18 mouse cellular contexts compared by ENCODE assay signal in genomic region chr8:10870423-10871055, GRCm38 (mm10).
DNase-seq lines count a peak whose midpoint lies in the region; ATAC-seq lines count a peak whose summit lies in the region.
"Had no signal": no experiment of that assay in that cellular context is flagged by ENCODE, and none has a peak within 500 bp of the region (broad histone marks: within the 10 kb centered on the region; RNA-seq: fewer than 3 reads in every experiment).

No protein-coding gene starts in this region.

- ATAC-seq in embryonic facial prominence, embryonic 14.5 days (ENCODE audit: low read depth), result no peak
- no peak for ATAC-seq in heart, embryonic 12.5 days (ENCODE audit: insufficient number of reproducible peaks, low FRiP score)
- ATAC-seq: hindbrain, embryonic 16.5 days; liver, postnatal 0 days had no signal

- no peak overlapping the region for H3K27ac ChIP-seq in embryonic facial prominence, embryonic 14.5 days (replicated peaks; ENCODE audit: low read depth, low read length)
- no peak overlapping the region for H3K27ac ChIP-seq in embryonic facial prominence, embryonic 10.5 days (replicated peaks)
- H3K27ac ChIP-seq in heart, embryonic 12.5 days (ENCODE audit: poor library complexity, severe bottlenecking), result no peak overlapping the region
- H3K27ac ChIP-seq: gastrocnemius, adult 2 months; heart, embryonic 15.5 days; limb, embryonic 15.5 days had no signal

- H3K4me1 ChIP-seq in embryonic facial prominence, embryonic 14.5 days (ENCODE audit: control insufficient read depth, insufficient read depth, low read length), result peaks cover 15% of the 10 kb centered on the region
- peaks cover 10% of the 10 kb centered on the region for H3K4me1 ChIP-seq in embryonic facial prominence, embryonic 10.5 days
- peaks cover 4% of the 10 kb centered on the region; the same call in 1 of the 2 replicates for H3K4me1 ChIP-seq in heart, embryonic 12.5 days (replicated peaks)

- no peak overlapping the region for H3K4me2 ChIP-seq in embryonic facial prominence, embryonic 14.5 days (ENCODE audit: low read depth, low read length)
- no peak overlapping the region for H3K4me2 ChIP-seq in heart, embryonic 12.5 days
- H3K4me2 ChIP-seq: heart, embryonic 15.5 days; limb, embryonic 15.5 days had no signal

- DNase-seq in embryonic facial prominence, embryonic 14.5 days (ENCODE audit: low spot score), result peak; percentile 45
- DNase-seq in embryonic facial prominence, embryonic 10.5 days (ENCODE audit: low spot score), result no peak
- DNase-seq in layer of hippocampus, adult 18-20 months (ENCODE audit: low spot score in 2 of 2), result peak; percentile 18 to 60
- no peak for DNase-seq in layer of hippocampus, postnatal 10 days (ENCODE audit: low spot score in 2 of 2)
- peak; percentile 74 for DNase-seq in brain, embryonic 18.5 days (ENCODE audit: low read depth, low spot score)
- peak; percentile 11 for DNase-seq in left cerebral cortex, postnatal 4 days
- DNase-seq in heart, postnatal 10 days, result no peak
- DNase-seq: adrenal gland, postnatal 10 days; cerebellum, postnatal 14 days; gastrocnemius, adult 2 months; heart, adult 11 months; kidney, adult 8-10 months; liver, postnatal 0 days; thymus, postnatal 36 days had no signal

- intact Hi-C loops in left cerebral cortex, postnatal 4 days (cut with DNase I), result loop anchor here (10.0 kb wide), 1 partner anchor 134 kb away; the partner anchor contains the start of gene Irs2
- intact Hi-C loops in heart, postnatal 10 days (cut with DNase I), result no loop called here

- no peaks in the 10 kb centered on the region for H3K9me3 ChIP-seq in embryonic facial prominence, embryonic 14.5 days (ENCODE audit: control insufficient read depth, low read length)
- no peaks in the 10 kb centered on the region for H3K9me3 ChIP-seq in embryonic facial prominence, embryonic 10.5 days
- H3K9me3 ChIP-seq in heart, embryonic 12.5 days (replicated peaks), result no peaks in the 10 kb centered on the region
- H3K9me3 ChIP-seq: heart, embryonic 15.5 days; limb, embryonic 15.5 days had no signal

- H3K27me3 ChIP-seq in embryonic facial prominence, embryonic 14.5 days (replicated peaks; ENCODE audit: control insufficient read depth, insufficient read depth, low read length), result no peaks in the 10 kb centered on the region
- 0 out of 2 replicates have a peak, but pooled peaks cover 8% of the 10 kb centered on the region for H3K27me3 ChIP-seq in embryonic facial prominence, embryonic 10.5 days (replicated peaks; ENCODE audit: low read depth, poor library complexity, severe bottlenecking)
- H3K27me3 ChIP-seq in heart, embryonic 12.5 days (replicated peaks), result no peaks in the 10 kb centered on the region; the same call in 1 of the 2 replicates

- no peaks in the 10 kb centered on the region for H3K36me3 ChIP-seq in embryonic facial prominence, embryonic 14.5 days (ENCODE audit: control insufficient read depth, insufficient read depth, low read length)
- H3K36me3 ChIP-seq in embryonic facial prominence, embryonic 10.5 days (replicated peaks), result no peaks in the 10 kb centered on the region
- H3K36me3 ChIP-seq in heart, embryonic 12.5 days, result no peaks in the 10 kb centered on the region
- H3K36me3 ChIP-seq: heart, embryonic 15.5 days; limb, embryonic 15.5 days had no signal

- no peak overlapping the region for H3K9ac ChIP-seq in embryonic facial prominence, embryonic 14.5 days (ENCODE audit: low read depth, low read length)
- H3K9ac ChIP-seq in heart, embryonic 12.5 days, result no peak overlapping the region
- H3K9ac ChIP-seq: heart, embryonic 15.5 days; limb, embryonic 15.5 days; liver, postnatal 0 days had no signal

- WGBS in embryonic facial prominence, embryonic 14.5 days, result 79% methylated on average over 13 of the region's 13 CpGs
- WGBS in embryonic facial prominence, embryonic 10.5 days, result 87% methylated on average over 13 of the region's 13 CpGs
- WGBS in heart, embryonic 12.5 days, result 81% methylated on average over 13 of the region's 13 CpGs

- no peak overlapping the region for H3K4me3 ChIP-seq in embryonic facial prominence, embryonic 14.5 days (ENCODE audit: low read depth, low read length)
- no peak overlapping the region for H3K4me3 ChIP-seq in embryonic facial prominence, embryonic 10.5 days
- no peak overlapping the region for H3K4me3 ChIP-seq in heart, embryonic 12.5 days
- H3K4me3 ChIP-seq: gastrocnemius, adult 2 months; heart, embryonic 15.5 days; limb, embryonic 15.5 days had no signal

Comparison
In these comparisons a context has a peak if more than half of its experiments do, and no peak if none do; other contexts are left out.
1. DNase-seq: peak in embryonic facial prominence, embryonic 14.5 days (single experiment), layer of hippocampus, adult 18-20 months (2 of 2), brain, embryonic 18.5 days (single experiment) and left cerebral cortex, postnatal 4 days (single experiment); none in embryonic facial prominence, embryonic 10.5 days (single experiment), layer of hippocampus, postnatal 10 days (0 of 2) and heart, postnatal 10 days (0 of 2).